Comparison of ENCODE assay signal across 7 mouse cellular contexts in the genomic region with DNA sequence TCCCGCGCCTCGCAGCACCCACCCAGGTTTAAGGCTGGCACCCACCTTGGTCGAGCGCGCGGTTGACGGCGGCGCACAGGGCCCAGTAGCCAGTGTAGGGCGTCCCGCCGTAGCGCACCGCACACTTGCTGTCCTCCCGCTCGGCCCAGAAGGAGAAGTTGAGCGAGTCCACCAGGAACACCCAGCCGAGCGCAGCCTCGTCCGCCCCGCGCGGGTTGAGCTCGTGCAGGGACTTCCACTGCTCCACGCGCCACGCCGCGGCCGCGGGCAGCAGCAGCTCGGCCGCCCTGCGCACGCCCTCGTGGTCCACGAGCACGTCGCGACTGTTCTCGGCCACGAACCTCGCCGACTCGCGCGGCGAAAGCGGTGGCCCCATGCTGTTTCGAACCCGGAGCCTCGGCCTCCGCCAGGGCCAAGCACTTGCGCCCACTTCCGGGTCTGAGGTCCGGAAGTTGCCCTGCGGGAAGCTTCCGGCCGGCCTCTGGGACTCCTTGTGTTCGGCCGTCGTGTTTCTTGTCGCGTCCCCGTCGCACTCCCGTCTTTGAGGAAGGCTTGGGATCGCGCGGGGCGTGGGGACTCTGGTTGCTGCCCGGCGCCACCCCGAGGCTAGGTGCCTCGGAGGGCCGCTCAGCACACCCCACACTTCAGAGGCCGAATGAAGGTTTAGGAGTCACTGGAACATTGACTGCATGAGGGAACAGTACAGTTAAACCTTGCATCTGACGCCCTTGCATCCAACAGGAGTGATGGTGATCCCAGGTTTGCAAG. TPM values are rescaled to one million over a fixed set of nuclear protein-coding genes. Genes with fewer than 3 reads are reported as not detected.
DNase-seq lines count a peak whose midpoint lies in the region; ATAC-seq and TF ChIP-seq lines count a peak whose summit lies in the region.

A gene (minus strand): TSS at position 447 of the 768 bp plus-strand sequence.

- H3K27me3 ChIP-seq in embryonic facial prominence, embryonic 10.5 days (replicated peaks; ENCODE audit: low read depth, poor library complexity, severe bottlenecking): no peaks in the 10 kb centered on the region
- H3K27me3 ChIP-seq in intestine, postnatal 0 days (replicated peaks; ENCODE audit: control insufficient read depth, insufficient read depth, low read length): no peaks in the 10 kb centered on the region
- H3K27me3 ChIP-seq in limb, embryonic 13.5 days: no peaks in the 10 kb centered on the region
- H3K27me3 ChIP-seq in midbrain, embryonic 14.5 days (ENCODE audit: control insufficient read depth, insufficient read depth, low read length): no peaks in the 10 kb centered on the region
- no peaks in the 10 kb centered on the region for H3K27me3 ChIP-seq in small intestine, adult 2 months (ENCODE audit: control insufficient read depth, insufficient read depth, low read length)

- H3K9ac ChIP-seq in intestine, postnatal 0 days (ENCODE audit: low read depth, low read length): peak within 1 kb of the TSS; percentile 91
- H3K9ac ChIP-seq in limb, embryonic 13.5 days: peak within 1 kb of the TSS; percentile 88
- H3K9ac ChIP-seq in midbrain, embryonic 14.5 days (replicated peaks; ENCODE audit: low read length): peak within 1 kb of the TSS; percentile 69

- ATAC-seq in granulocyte monocyte progenitor cell, adult 5-6 weeks (replicated peaks; ENCODE audit: poor library complexity, severe bottlenecking): peak; percentile 63
- ATAC-seq in intestine, postnatal 0 days: peak; percentile 72
- ATAC-seq in limb, embryonic 13.5 days (ENCODE audit: low FRiP score, low read depth): peak; percentile 51
- peak; percentile 75; the same call in 1 of the 2 replicates for ATAC-seq in midbrain, embryonic 14.5 days (ENCODE audit: low FRiP score, low TSS enrichment)

- peak within 1 kb of the TSS; percentile 86 for H3K4me2 ChIP-seq in intestine, postnatal 0 days (replicated peaks; ENCODE audit: low read depth)
- H3K4me2 ChIP-seq in limb, embryonic 13.5 days (replicated peaks): peak within 1 kb of the TSS; percentile 90
- H3K4me2 ChIP-seq in midbrain, embryonic 14.5 days (ENCODE audit: low read length): peak within 1 kb of the TSS; percentile 92

- WGBS in embryonic facial prominence, embryonic 10.5 days: 3% methylated on average over 80 of the region's 80 CpGs
- 2% methylated on average over 80 of the region's 80 CpGs for WGBS in intestine, postnatal 0 days
- 3% methylated on average over 77 of the region's 80 CpGs for WGBS in limb, embryonic 13.5 days
- 2% methylated on average over 80 of the region's 80 CpGs for WGBS in midbrain, embryonic 14.5 days
- under 1% methylated on average over 80 of the region's 80 CpGs for WGBS in small intestine, adult 2 months

- peaks cover 14% of the 10 kb centered on the region for H3K4me1 ChIP-seq in embryonic facial prominence, embryonic 10.5 days
- H3K4me1 ChIP-seq in intestine, postnatal 0 days (replicated peaks; ENCODE audit: control insufficient read depth, insufficient read depth, low read length): no peaks in the 10 kb centered on the region
- peaks cover 10% of the 10 kb centered on the region; the same call in 1 of the 2 replicates for H3K4me1 ChIP-seq in limb, embryonic 13.5 days
- H3K4me1 ChIP-seq in midbrain, embryonic 14.5 days (ENCODE audit: control insufficient read depth, insufficient read depth, low read length): peaks cover 4% of the 10 kb centered on the region; the same call in 1 of the 2 replicates
- H3K4me1 ChIP-seq in small intestine, adult 2 months (ENCODE audit: control insufficient read depth, insufficient read depth, insufficient read length, low read length): peaks cover 6% of the 10 kb centered on the region

- TF ChIP-seq POLR2A in small intestine, adult 2 months (IDR thresholded peaks at IDR 0.05; ENCODE audit: low read depth, low read length): peak; percentile 68

- H3K36me3 ChIP-seq in embryonic facial prominence, embryonic 10.5 days (replicated peaks): peaks cover 37% of the 10 kb centered on the region
- peaks cover 25% of the 10 kb centered on the region for H3K36me3 ChIP-seq in intestine, postnatal 0 days (ENCODE audit: control insufficient read depth, insufficient read depth)
- H3K36me3 ChIP-seq in limb, embryonic 13.5 days: peaks cover 35% of the 10 kb centered on the region
- H3K36me3 ChIP-seq in midbrain, embryonic 14.5 days (ENCODE audit: control insufficient read depth, insufficient read depth, low read length): peaks cover 26% of the 10 kb centered on the region
- peaks cover 27% of the 10 kb centered on the region for H3K36me3 ChIP-seq in small intestine, adult 2 months (ENCODE audit: control insufficient read depth, insufficient read depth, low read length)

- peak within 1 kb of the TSS; percentile 86 for H3K27ac ChIP-seq in embryonic facial prominence, embryonic 10.5 days (replicated peaks)
- H3K27ac ChIP-seq in intestine, postnatal 0 days (ENCODE audit: low read depth, low read length): peak within 1 kb of the TSS; percentile 94
- peak within 1 kb of the TSS; percentile 63 for H3K27ac ChIP-seq in limb, embryonic 13.5 days
- H3K27ac ChIP-seq in midbrain, embryonic 14.5 days (replicated peaks; ENCODE audit: low read depth, low read length): no peak within 1 kb of the TSS
- peak within 1 kb of the TSS; percentile 97 for H3K27ac ChIP-seq in small intestine, adult 2 months (ENCODE audit: insufficient read depth, low read depth, low read length)

- TF ChIP-seq CTCF in intestine, postnatal 0 days (IDR thresholded peaks at IDR 0.05; ENCODE audit: low read depth): peak; percentile 38
- no peak for TF ChIP-seq CTCF in small intestine, adult 2 months (IDR thresholded peaks at IDR 0.05; ENCODE audit: extremely low read depth, insufficient read length, insufficient replicate concordance, low read depth, low read length)

- H3K4me3 ChIP-seq in embryonic facial prominence, embryonic 10.5 days: peak within 1 kb of the TSS; percentile 84
- peak within 1 kb of the TSS; percentile 64 for H3K4me3 ChIP-seq in intestine, postnatal 0 days (ENCODE audit: low read depth, low read length)
- peak within 1 kb of the TSS; percentile 80 for H3K4me3 ChIP-seq in limb, embryonic 13.5 days
- peak within 1 kb of the TSS; percentile 71 for H3K4me3 ChIP-seq in midbrain, embryonic 14.5 days (replicated peaks; ENCODE audit: low read depth, low read length)
- H3K4me3 ChIP-seq in small intestine, adult 2 months (ENCODE audit: low read depth, low read length): peak within 1 kb of the TSS; percentile 76

- H3K9me3 ChIP-seq in embryonic facial prominence, embryonic 10.5 days: peaks cover 18% of the 10 kb centered on the region
- H3K9me3 ChIP-seq in intestine, postnatal 0 days (ENCODE audit: control insufficient read depth): peaks cover 13% of the 10 kb centered on the region
- peaks cover 22% of the 10 kb centered on the region for H3K9me3 ChIP-seq in limb, embryonic 13.5 days
- peaks cover 14% of the 10 kb centered on the region for H3K9me3 ChIP-seq in midbrain, embryonic 14.5 days (ENCODE audit: control insufficient read depth, low read length)

- peak; percentile 81 for DNase-seq in adrenal gland, postnatal 14 days
- peak; percentile 79 for DNase-seq in embryonic facial prominence, embryonic 10.5 days (ENCODE audit: low spot score)
- DNase-seq in midbrain, embryonic 14.5 days: peak; percentile 80

RNA-seq across cellular contexts. Expression of the gene that starts here (rescaled TPM):
- 25.4 and 26.2 TPM in 2 replicates for total RNA-seq in adrenal gland, postnatal 14 days (2021)
- 23.8 and 24.4 TPM in 2 replicates for polyA plus RNA-seq in embryonic facial prominence, embryonic 10.5 days (2016; fragmentation: Nextera tagmentation; extraction: Ambion mirVana)
- total RNA-seq in granulocyte monocyte progenitor cell, adult 5-6 weeks (2014; fragmentation: Nextera tagmentation): 12.2 and 17.8 TPM in 2 replicates
- total RNA-seq in granulocyte monocyte progenitor cell, adult 5-6 weeks (2017): 10.6 and 16.6 TPM in 2 replicates
- 83.0 and 86.1 TPM in 2 replicates for polyA plus RNA-seq in intestine, postnatal 0 days (2015; fragmentation: Nextera tagmentation; extraction: Ambion mirVana)
- polyA plus RNA-seq in limb, embryonic 13.5 days (2015; fragmentation: Nextera tagmentation; extraction: Ambion mirVana): 22.8 and 24.6 TPM in 2 replicates
- polyA plus RNA-seq in midbrain, embryonic 14.5 days (2014; fragmentation: Nextera tagmentation; extraction: Ambion mirVana): 21.0 and 22.9 TPM in 2 replicates
- polyA plus RNA-seq in small intestine, adult 2 months (2012; rRNA removed): 44.2 and 171 TPM in 2 replicates
